Mouse (Mus musculus) megakaryocyte, embryonic 14.5 days (primary cell): ENCODE results near the gene Dusp27.

Experiments
- FLI1 ChIP-seq: IDR thresholded peaks from 2 replicates; pipeline ENCODE4 v1.6.1; 2012; ENCODE audit warnings: low read length, inconsistent platforms, mixed read lengths
- GATA1 ChIP-seq: IDR thresholded peaks from 3 replicates; pipeline ENCODE4 v1.6.1; 2012; ENCODE audit warnings: mixed read lengths, low read length, inconsistent platforms, borderline replicate concordance

- TF ChIP-seq GATA1: no peak
- no peak for TF ChIP-seq FLI1
Measured at GRCm38 (mm10) chr1:166126290-166126689, 1.4 kb downstream of the Dusp27 start.
